9 mouse cellular contexts compared by ENCODE assay signal in genomic region chr7:28601029-28601428, GRCm38 (mm10). TPM values are rescaled to one million over a fixed set of nuclear protein-coding genes. Genes with fewer than 3 reads are reported as not detected.
DNase-seq lines count a peak whose midpoint lies in the region; ATAC-seq and TF ChIP-seq lines count a peak whose summit lies in the region.
"Had no signal": no experiment of that assay in that cellular context is flagged by ENCODE, and none has a peak within 500 bp of the region (broad histone marks: within the 10 kb centered on the region; RNA-seq: fewer than 3 reads in every experiment).

No protein-coding gene starts in this region.

- no peak overlapping the region for H3K9ac ChIP-seq in embryonic facial prominence, embryonic 14.5 days (ENCODE audit: low read depth, low read length)
- H3K9ac ChIP-seq in lung, postnatal 0 days (replicated peaks; ENCODE audit: low read depth), result no peak overlapping the region
- H3K9ac ChIP-seq: heart, embryonic 13.5 days had no signal

- no peak overlapping the region for H3K27ac ChIP-seq in testis, adult 2 months (ENCODE audit: control insufficient read depth, insufficient read depth, low read depth, low read length)
- H3K27ac ChIP-seq in embryonic facial prominence, embryonic 14.5 days (replicated peaks; ENCODE audit: low read depth, low read length), result no peak overlapping the region
- no peak overlapping the region for H3K27ac ChIP-seq in lung, postnatal 0 days (ENCODE audit: low read length)
- H3K27ac ChIP-seq: heart, embryonic 13.5 days had no signal

- no peaks in the 10 kb centered on the region for H3K36me3 ChIP-seq in testis, adult 2 months (ENCODE audit: control insufficient read depth, insufficient read depth, low read length)
- no peaks in the 10 kb centered on the region for H3K36me3 ChIP-seq in embryonic facial prominence, embryonic 14.5 days (ENCODE audit: control insufficient read depth, insufficient read depth, low read length)
- no peaks in the 10 kb centered on the region for H3K36me3 ChIP-seq in lung, postnatal 0 days (ENCODE audit: insufficient read depth, low read length)
- H3K36me3 ChIP-seq: heart, embryonic 13.5 days had no signal

- no peak for DNase-seq in testis, postnatal 14 days (ENCODE audit: low spot score)
- DNase-seq in adrenal gland, postnatal 14 days, result peak; percentile 86
- peak; percentile 61 for DNase-seq in embryonic facial prominence, embryonic 14.5 days (ENCODE audit: low spot score)
- DNase-seq in lung, postnatal 0 days (ENCODE audit: low spot score), result peak; percentile 83
- DNase-seq in right cerebral cortex, postnatal 10 days (ENCODE audit: low spot score in 2 of 2), result peak; percentile 70 to 84

- H3K4me2 ChIP-seq in embryonic facial prominence, embryonic 14.5 days (ENCODE audit: low read depth, low read length), result no peak overlapping the region
- no peak overlapping the region for H3K4me2 ChIP-seq in lung, postnatal 0 days (replicated peaks; ENCODE audit: low read depth, low read length)
- H3K4me2 ChIP-seq: heart, embryonic 13.5 days had no signal

- peak; percentile 67; the same call in 1 of the 2 replicates for TF ChIP-seq CTCF in testis, adult 2 months (IDR thresholded peaks at IDR 0.05; ENCODE audit: control insufficient read depth, insufficient read depth, insufficient replicate concordance, low read depth, low read length)
- TF ChIP-seq CTCF in lung, postnatal 0 days (IDR thresholded peaks at IDR 0.05), result peak; percentile 95

- TF ChIP-seq EP300 in lung, postnatal 0 days (IDR thresholded peaks at IDR 0.05), result no peak

- no peak overlapping the region for H3K4me3 ChIP-seq in testis, adult 2 months (ENCODE audit: control insufficient read depth, low read depth, low read length)
- H3K4me3 ChIP-seq in embryonic facial prominence, embryonic 14.5 days (ENCODE audit: low read depth, low read length), result no peak overlapping the region
- H3K4me3 ChIP-seq in lung, postnatal 0 days (ENCODE audit: low read depth, low read length), result no peak overlapping the region
- H3K4me3 ChIP-seq: heart, embryonic 13.5 days had no signal

- WGBS in embryonic facial prominence, embryonic 14.5 days, result 12% methylated on average over 11 of the region's 11 CpGs
- 6% methylated on average over 11 of the region's 11 CpGs for WGBS in lung, postnatal 0 days

- peaks cover 21% of the 10 kb centered on the region for H3K4me1 ChIP-seq in testis, adult 2 months (ENCODE audit: control insufficient read depth, insufficient read depth, low read length)
- H3K4me1 ChIP-seq in embryonic facial prominence, embryonic 14.5 days (ENCODE audit: control insufficient read depth, insufficient read depth, low read length), result peaks cover 14% of the 10 kb centered on the region
- peaks cover 5% of the 10 kb centered on the region; the same call in 1 of the 2 replicates for H3K4me1 ChIP-seq in lung, postnatal 0 days (ENCODE audit: insufficient read depth, low read depth, low read length)

- no peaks in the 10 kb centered on the region for H3K9me3 ChIP-seq in embryonic facial prominence, embryonic 14.5 days (ENCODE audit: control insufficient read depth, low read length)
- H3K9me3 ChIP-seq in lung, postnatal 0 days (ENCODE audit: low read length), result no peaks in the 10 kb centered on the region

- ATAC-seq in embryonic facial prominence, embryonic 14.5 days (ENCODE audit: low read depth), result no peak
- peak; percentile 35 for ATAC-seq in inflammation-experienced regulatory T-cells, adult 6 months
- ATAC-seq in lung, postnatal 0 days, result no peak
- no peak for ATAC-seq in erythroblast, adult 5-6 weeks (replicated peaks; ENCODE audit: low FRiP score, poor library complexity, severe bottlenecking)

- H3K27me3 ChIP-seq in testis, adult 2 months (ENCODE audit: control insufficient read depth, insufficient read depth, low read length), result no peaks in the 10 kb centered on the region
- H3K27me3 ChIP-seq in embryonic facial prominence, embryonic 14.5 days (replicated peaks; ENCODE audit: control insufficient read depth, insufficient read depth, low read length), result no peaks in the 10 kb centered on the region
- no peaks in the 10 kb centered on the region for H3K27me3 ChIP-seq in lung, postnatal 0 days (replicated peaks; ENCODE audit: insufficient read depth, low read length)
- H3K27me3 ChIP-seq: heart, embryonic 13.5 days had no signal

- no peak for TF ChIP-seq POLR2A in testis, adult 2 months (IDR thresholded peaks at IDR 0.05; ENCODE audit: control insufficient read depth, low read depth, low read length)

RNA-seq across cellular contexts. Expression of gene Pak4, which starts 3.0 kb away (rescaled TPM):
- 21.5 and 23.6 TPM in 2 replicates for polyA plus RNA-seq in testis, adult 2 months (2012; rRNA removed)
- 22.0 and 25.6 TPM in 2 replicates for total RNA-seq in adrenal gland, postnatal 14 days (2021)
- polyA plus RNA-seq in embryonic facial prominence, embryonic 14.5 days (2014; fragmentation: Nextera tagmentation; extraction: Ambion mirVana), result 20.7 and 23.5 TPM in 2 replicates
- polyA plus RNA-seq in inflammation-experienced regulatory T-cells, adult 6 months (2017; shearing (Covaris generic)), result 1 to 10 TPM; 2.1 to 3.7 (median 2.6) TPM
- 36.3 and 38.2 TPM in 2 replicates for polyA plus RNA-seq in lung, postnatal 0 days (2015; fragmentation: Nextera tagmentation; extraction: Ambion mirVana)
- total RNA-seq in erythroblast, adult 5-6 weeks (2015; ENCODE audit: low replicate concordance), result 3.1 and 3.5 TPM in 2 replicates
- 2.0 and 6.4 TPM in 2 replicates for total RNA-seq in erythroblast, adult 5-6 weeks (2017; ENCODE audit: low replicate concordance)

RNA-seq across cellular contexts. Expression of gene Samd4b, which starts 3.1 kb away (rescaled TPM):
- polyA plus RNA-seq in testis, adult 2 months (2012; rRNA removed), result 234 and 246 TPM in 2 replicates
- total RNA-seq in adrenal gland, postnatal 14 days (2021), result 52.3 and 56.3 TPM in 2 replicates
- 31.5 and 33.8 TPM in 2 replicates for polyA plus RNA-seq in embryonic facial prominence, embryonic 14.5 days (2014; fragmentation: Nextera tagmentation; extraction: Ambion mirVana)
- polyA plus RNA-seq in inflammation-experienced regulatory T-cells, adult 6 months (2017; shearing (Covaris generic)), result 1 to 10 TPM; 6.4 to 9.8 (median 8.2) TPM
- polyA plus RNA-seq in lung, postnatal 0 days (2015; fragmentation: Nextera tagmentation; extraction: Ambion mirVana), result 12.9 and 13.4 TPM in 2 replicates
- total RNA-seq in erythroblast, adult 5-6 weeks (2015; ENCODE audit: low replicate concordance), result 7.3 and 11.9 TPM in 2 replicates
- 3.1 and 4.8 TPM in 2 replicates for total RNA-seq in erythroblast, adult 5-6 weeks (2017; ENCODE audit: low replicate concordance)

RNA-seq across cellular contexts. Expression of gene Acp7, which starts 30.1 kb away (rescaled TPM):
- polyA plus RNA-seq in testis, adult 2 months (2012; rRNA removed), result 7.5 and 11.7 TPM in 2 replicates
- not detected in 2 replicates for total RNA-seq in adrenal gland, postnatal 14 days (2021)
- polyA plus RNA-seq in embryonic facial prominence, embryonic 14.5 days (2014; fragmentation: Nextera tagmentation; extraction: Ambion mirVana), result 0.10 and 0.40 TPM in 2 replicates
- not detected for polyA plus RNA-seq in inflammation-experienced regulatory T-cells, adult 6 months (2017; shearing (Covaris generic))
- not detected in 2 replicates for polyA plus RNA-seq in lung, postnatal 0 days (2015; fragmentation: Nextera tagmentation; extraction: Ambion mirVana)
- not detected in 2 replicates for total RNA-seq in erythroblast, adult 5-6 weeks (2015; ENCODE audit: low replicate concordance)
- total RNA-seq in erythroblast, adult 5-6 weeks (2017; ENCODE audit: low replicate concordance), result not detected in 2 replicates
- polyA plus RNA-seq: heart, embryonic 13.5 days had no signal

RNA-seq across cellular contexts. Expression of gene Nccrp1, which starts 54.0 kb away (rescaled TPM):
- 0.62 and 0.70 TPM in 2 replicates for polyA plus RNA-seq in testis, adult 2 months (2012; rRNA removed)
- 0.41 TPM in 1 of 2 replicates, not detected in the other for total RNA-seq in adrenal gland, postnatal 14 days (2021)
- polyA plus RNA-seq in embryonic facial prominence, embryonic 14.5 days (2014; fragmentation: Nextera tagmentation; extraction: Ambion mirVana), result 0.17 and 0.43 TPM in 2 replicates
- polyA plus RNA-seq in inflammation-experienced regulatory T-cells, adult 6 months (2017; shearing (Covaris generic)), result 1 to 10 TPM in 1 of 3 experiments, not detected in 2; 1.4 TPM
- not detected in 2 replicates for polyA plus RNA-seq in lung, postnatal 0 days (2015; fragmentation: Nextera tagmentation; extraction: Ambion mirVana)
- 0.84 TPM in 1 of 2 replicates, not detected in the other for total RNA-seq in erythroblast, adult 5-6 weeks (2015; ENCODE audit: low replicate concordance)
- total RNA-seq in erythroblast, adult 5-6 weeks (2017; ENCODE audit: low replicate concordance), result not detected in 2 replicates
- polyA plus RNA-seq: heart, embryonic 13.5 days had no signal
